Mouse (Mus musculus): ENCODE data around the gene Cnksr3.

- TF ChIP-seq CTCF (conservative IDR thresholded peaks at IDR 0.05; ENCODE audit: insufficient read depth, insufficient read length, low read depth, low read length): peak; percentile 51
- peak; percentile 13 for TF ChIP-seq POLR2A (IDR thresholded peaks at IDR 0.05; ENCODE audit: low read depth, low read length)
These were observed 894 bp downstream of the Cnksr3 start for GRCm38 (mm10) chr10:7210991-7211695.

Measured in kidney, adult 2 months (tissue).